Mouse (Mus musculus) liver, embryonic 12.5 days (tissue): ENCODE measurements around the gene Irf2bpl. TPM values are rescaled to one million over a fixed set of nuclear protein-coding genes. Genes with fewer than 3 reads are reported as not detected.

Experiments used
- ATAC-seq: fragments of 200-750 bp; cut with Nextera tagmentation; 2 replicates; pipeline ENCODE4 v1.8.0; 2017; ENCODE audit warnings: moderate number of reproducible peaks, mild to moderate bottlenecking, moderate library complexity
- H3K27ac ChIP-seq: fragments of 300-500 bp; sonication (generic); 2 replicates; pipeline ENCODE4 v1.5.1; 2016; ENCODE audit warnings: mild to moderate bottlenecking
- H3K27me3 ChIP-seq: fragments of 300-500 bp; sonication (generic); replicated peaks from 2 replicates; pipeline ENCODE4 v1.6.1; 2016; ENCODE audit warnings: mild to moderate bottlenecking, moderate library complexity
- H3K36me3 ChIP-seq: fragments of 300-500 bp; sonication (generic); 2 replicates; pipeline ENCODE4 v1.6.1; 2016; ENCODE audit warnings: mild to moderate bottlenecking, moderate library complexity
- H3K4me1 ChIP-seq: fragments of 300-500 bp; sonication (generic); 2 replicates; pipeline ENCODE4 v1.6.1; 2016
- H3K4me2 ChIP-seq: fragments of 300-500 bp; sonication (generic); 2 replicates; pipeline ENCODE4 v1.6.1; 2016; ENCODE audit warnings: mild to moderate bottlenecking, moderate library complexity
- H3K4me3 ChIP-seq: fragments of 300-500 bp; sonication (generic); 2 replicates; pipeline ENCODE4 v1.5.1; 2016; ENCODE audit warnings: mild to moderate bottlenecking, moderate library complexity
- H3K9ac ChIP-seq: fragments of 300-500 bp; sonication (generic); 2 replicates; pipeline ENCODE4 v1.6.1; 2016; ENCODE audit warnings: mild to moderate bottlenecking, moderate library complexity
- H3K9me3 ChIP-seq: fragments of 300-500 bp; sonication (generic); replicated peaks from 2 replicates; pipeline ENCODE4 v1.6.1; 2016; ENCODE audit warnings: mild to moderate bottlenecking, moderate library complexity
- WGBS: fragments of 180-500 bp; shearing (Covaris S2); methylation state at CpG from one replicate; pipeline ENCODE4 v1.1.7; 2016; ENCODE audit not compliant: insufficient replicate concordance; 5-methylcytosine and 5-hydroxymethylcytosine counted together
- polyA plus RNA-seq: library from polyadenylated mRNA; unstranded; fragments of >200 nt; fragmentation: Nextera tagmentation; extraction: Ambion mirVana; gene quantifications from 2 replicates; pipeline ENCODE4 v1.2.1, GENCODE M21; 2016

Irf2bpl gene
- polyA plus RNA-seq, 1 experiment from 2014 or later: 6.7 TPM

DNA sequence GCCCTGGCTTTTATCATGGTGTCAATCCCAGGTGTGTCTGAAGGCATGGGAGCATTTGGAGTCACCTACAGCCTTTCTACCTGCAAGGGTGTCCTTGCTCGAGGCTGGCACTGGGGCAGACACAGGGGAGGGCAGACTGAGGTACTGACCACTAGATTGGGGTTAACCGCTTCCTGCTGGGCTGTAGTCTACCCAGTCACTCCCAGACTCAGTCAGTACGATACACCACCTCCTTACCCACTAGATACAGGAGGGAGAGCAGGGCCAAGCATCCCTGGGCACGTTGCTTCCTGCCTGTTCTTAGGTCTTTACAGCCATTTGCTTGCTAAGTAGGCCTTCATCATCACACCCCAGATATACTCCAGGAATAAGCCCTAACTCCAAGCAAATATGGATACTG is 44.1 kb downstream of the Irf2bpl start:
- H3K4me1 ChIP-seq: peaks cover 35% of the 10 kb centered on the region
- no peak overlapping the region for H3K4me3 ChIP-seq
- H3K36me3 ChIP-seq: no peaks in the 10 kb centered on the region
- ATAC-seq: no peak
- H3K9me3 ChIP-seq: no peaks in the 10 kb centered on the region
- H3K4me2 ChIP-seq: no peak overlapping the region
- WGBS: 57% methylated on average over 4 of the region's 4 CpGs
- no peak overlapping the region for H3K27ac ChIP-seq
- no peak overlapping the region for H3K9ac ChIP-seq
- H3K27me3 ChIP-seq: no peaks in the 10 kb centered on the region

- Histone ChIP-seq H3K4me1 (peaks cover 59% of the 10 kb centered on the region), H3K27ac (no peak overlapping the region), H3K36me3 (no peaks in the 10 kb centered on the region), H3K27me3 (no peaks in the 10 kb centered on the region), H3K9me3 (no peaks in the 10 kb centered on the region), H3K9ac (no peak overlapping the region), H3K4me2 (no peak overlapping the region), H3K4me3 (no peak overlapping the region)
- no peak for ATAC-seq
- 60% methylated on average over 2 of the region's 2 CpGs for WGBS
These were observed 46.4 kb downstream of the Irf2bpl start for GRCm38 (mm10) chr12:86838181-86838580.

DNA sequence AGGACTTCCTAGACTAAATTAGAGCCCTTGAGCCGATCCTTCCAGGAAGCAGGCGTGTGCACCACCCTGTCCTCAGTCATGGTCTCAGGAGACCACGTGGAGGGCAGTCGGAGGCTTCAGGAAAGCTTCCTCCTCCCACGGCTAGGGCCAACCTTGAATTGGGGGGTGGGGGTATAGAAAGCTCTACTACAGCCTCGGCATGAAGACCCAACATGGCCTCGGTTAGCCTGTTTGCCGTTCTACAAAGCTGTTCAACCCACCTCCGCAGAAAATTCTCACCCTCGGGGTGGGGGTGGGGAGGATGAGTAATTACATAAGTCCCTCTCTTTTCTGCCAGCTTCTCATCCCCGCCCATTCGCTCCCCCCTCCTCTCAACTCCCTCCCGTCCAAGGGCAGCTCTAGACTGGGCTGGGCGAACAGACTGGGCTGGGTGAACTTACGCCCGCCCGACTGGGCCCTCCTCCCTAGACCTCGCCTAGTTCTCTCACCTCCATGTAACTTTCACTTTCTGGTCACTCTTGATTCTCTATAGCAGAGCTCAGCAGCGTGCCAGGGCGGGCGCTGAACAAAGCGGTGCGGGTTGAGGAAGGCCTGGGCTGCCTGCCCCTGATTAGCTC is 48.1 kb downstream of the Irf2bpl start:
- no peaks in the 10 kb centered on the region for H3K9me3 ChIP-seq
- ATAC-seq: peak; percentile 91
- peak overlapping the region; percentile 77 for H3K27ac ChIP-seq
- H3K4me3 ChIP-seq: peak overlapping the region; percentile 47
- no peaks in the 10 kb centered on the region for H3K27me3 ChIP-seq
- peak overlapping the region; percentile 73 for H3K4me2 ChIP-seq
- H3K4me1 ChIP-seq: peaks cover 75% of the 10 kb centered on the region
- H3K9ac ChIP-seq: peak overlapping the region; percentile 69
- no peaks in the 10 kb centered on the region for H3K36me3 ChIP-seq
- 3% methylated on average over 23 of the region's 23 CpGs for WGBS

DNA sequence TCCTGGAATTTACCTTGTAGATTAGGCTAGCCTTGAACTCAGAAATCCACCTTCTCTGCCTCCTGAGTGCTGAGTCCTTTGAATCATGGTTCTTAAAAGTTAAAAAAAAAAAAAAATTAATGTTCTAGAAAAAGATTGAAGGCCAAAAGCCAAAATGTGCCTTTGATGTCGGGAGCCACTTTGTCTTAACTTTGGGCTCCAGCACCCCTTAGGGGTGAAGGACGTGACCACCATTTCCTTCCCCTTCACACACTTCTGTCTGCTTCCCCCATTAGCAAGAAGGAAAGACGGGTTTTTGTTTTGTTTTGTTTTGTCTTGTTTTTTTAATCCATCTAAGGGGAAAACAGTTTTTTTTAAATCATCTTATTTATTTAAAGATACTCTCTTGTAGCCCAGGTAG is 48.7 kb downstream of the Irf2bpl start:
- Histone ChIP-seq H3K9ac (no peak overlapping the region), H3K4me2 (peak overlapping the region; percentile 73), H3K27ac (peak overlapping the region; percentile 77), H3K27me3 (no peaks in the 10 kb centered on the region), H3K4me3 (no peak overlapping the region), H3K36me3 (no peaks in the 10 kb centered on the region), H3K4me1 (peaks cover 80% of the 10 kb centered on the region), H3K9me3 (no peaks in the 10 kb centered on the region)
- WGBS: 45% methylated on average over 3 of the region's 3 CpGs
- no peak for ATAC-seq

DNA sequence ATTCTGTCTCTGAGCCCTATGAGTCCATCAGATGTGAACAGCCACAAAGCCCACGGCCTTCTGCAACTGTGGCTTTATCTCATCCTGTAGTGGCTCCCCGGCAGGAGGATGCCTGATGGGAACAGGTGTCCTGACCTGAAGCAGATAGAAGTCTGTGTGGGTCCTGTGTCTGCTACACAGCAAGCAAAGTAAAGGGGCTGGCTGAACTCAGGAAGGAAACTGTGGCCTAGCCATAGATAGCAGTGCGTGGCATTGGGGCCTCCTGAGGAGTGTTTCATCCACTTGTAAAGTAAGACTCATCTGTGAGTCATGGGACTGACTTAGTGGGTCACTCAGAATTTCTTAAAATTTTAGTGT is 50.2 kb downstream of the Irf2bpl start:
- H3K36me3 ChIP-seq: no peaks in the 10 kb centered on the region
- no peaks in the 10 kb centered on the region for H3K27me3 ChIP-seq
- peaks cover 93% of the 10 kb centered on the region for H3K4me1 ChIP-seq
- H3K4me2 ChIP-seq: peak overlapping the region; percentile 23; the same call in 1 of the 2 replicates
- H3K27ac ChIP-seq: peak overlapping the region; percentile 77
- H3K4me3 ChIP-seq: no peak overlapping the region
- H3K9me3 ChIP-seq: no peaks in the 10 kb centered on the region
- no peak overlapping the region for H3K9ac ChIP-seq
- peak; percentile 18; the same call in 1 of the 2 replicates for ATAC-seq
- WGBS: 5% methylated on average over 3 of the region's 3 CpGs

GRCm38 (mm10) chr12:86833711-86834415 is 50.7 kb downstream of the Irf2bpl start:
- 17% methylated on average over 6 of the region's 6 CpGs for WGBS
- H3K27ac ChIP-seq: peak overlapping the region; percentile 77

DNA sequence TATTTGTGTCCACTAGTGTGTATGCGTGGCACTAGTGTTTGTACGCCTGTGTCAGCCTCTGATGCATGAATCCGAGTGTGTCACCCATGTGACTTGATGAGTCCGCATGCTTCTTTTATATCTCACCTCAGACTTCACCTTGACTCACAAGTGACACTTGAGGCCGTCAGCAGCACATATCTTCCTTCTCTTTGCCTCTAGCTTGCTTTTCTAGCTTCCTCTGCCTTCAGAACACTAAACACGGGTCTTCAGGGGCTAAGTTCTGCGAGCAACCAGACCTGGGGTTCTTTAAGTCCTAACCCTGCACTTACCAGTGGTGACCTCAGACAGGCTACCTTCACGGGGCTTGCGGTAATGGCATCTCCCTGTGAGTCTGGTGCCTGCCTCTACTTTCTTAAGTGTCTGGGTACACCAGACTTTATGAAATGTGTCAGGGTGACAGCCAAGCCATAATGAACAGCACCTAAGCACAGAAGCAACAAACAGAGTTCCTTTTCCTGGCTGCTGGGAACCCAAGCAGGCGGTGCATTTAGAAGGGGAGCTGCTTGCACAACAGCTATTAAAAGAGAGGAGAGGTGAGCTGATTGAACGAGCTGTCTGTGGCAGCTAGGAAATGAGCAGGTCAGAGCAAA is 51.9 kb downstream of the Irf2bpl start:
- Histone ChIP-seq H3K36me3 (no peaks in the 10 kb centered on the region), H3K9me3 (no peaks in the 10 kb centered on the region), H3K4me2 (peak overlapping the region; percentile 62), H3K27ac (peak overlapping the region; percentile 77; the same call in 1 of the 2 replicates), H3K27me3 (no peaks in the 10 kb centered on the region), H3K4me3 (no peak overlapping the region), H3K9ac (peak overlapping the region; percentile 44; the same call in 1 of the 2 replicates), H3K4me1 (peaks cover 85% of the 10 kb centered on the region)
- ATAC-seq: no peak
- 37% methylated on average over 11 of the region's 11 CpGs for WGBS

More at GRCm38 (mm10) chr12:86833711-86834415, 50.7 kb downstream of the Irf2bpl start:
- Histone ChIP-seq H3K9ac (no peak overlapping the region), H3K4me3 (no peak overlapping the region), H3K4me1 (peaks cover 91% of the 10 kb centered on the region), H3K9me3 (no peaks in the 10 kb centered on the region), H3K36me3 (no peaks in the 10 kb centered on the region), H3K4me2 (peak overlapping the region; percentile 31), H3K27me3 (no peaks in the 10 kb centered on the region)
- ATAC-seq: peak; percentile 25

DNA sequence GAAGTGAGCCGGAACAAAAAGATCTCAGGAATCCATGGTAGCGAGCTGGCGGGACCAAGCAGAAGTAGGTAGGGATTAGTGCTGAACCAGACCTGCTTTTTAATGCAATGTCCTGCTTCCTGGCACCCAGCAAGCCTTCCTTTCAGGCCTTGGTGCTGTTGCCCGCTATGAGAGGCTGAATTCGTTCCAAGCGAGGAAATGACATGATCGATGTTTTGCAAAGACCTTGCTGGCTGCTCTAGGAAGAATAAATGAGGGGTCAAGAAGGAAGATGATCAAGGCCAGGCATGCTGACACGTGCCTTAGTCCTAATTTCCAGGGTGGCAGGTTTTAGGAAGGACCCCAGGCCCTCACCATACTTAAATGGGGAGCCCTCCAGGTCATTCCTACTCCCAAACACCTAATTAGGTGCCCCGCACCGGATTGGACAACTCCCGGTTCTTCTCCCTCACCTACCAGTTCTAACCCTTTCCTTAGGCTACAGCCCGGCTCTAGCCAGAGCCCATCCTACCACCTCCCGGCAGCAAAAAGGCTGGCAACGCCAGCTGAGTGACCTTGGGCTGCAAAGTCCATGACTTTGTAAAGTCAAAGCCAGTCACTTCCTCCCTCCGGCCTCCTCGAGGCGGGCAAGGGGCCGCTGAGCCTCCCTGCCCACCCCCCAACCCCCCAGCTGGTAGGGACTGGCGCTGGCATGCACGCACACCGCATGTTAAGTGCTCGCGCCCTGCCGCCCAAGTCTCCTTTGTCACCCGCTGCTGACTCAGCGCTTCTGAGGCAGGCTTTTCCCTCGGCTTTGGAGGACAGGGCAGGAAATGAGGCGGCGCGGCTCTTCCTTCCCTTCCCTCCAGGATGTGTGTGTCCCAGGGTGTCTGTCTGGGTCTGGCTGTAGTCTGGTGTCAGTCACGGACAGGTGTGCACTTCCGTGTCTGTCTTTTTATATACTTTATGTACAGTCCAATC is 52.7 kb downstream of the Irf2bpl start:
- H3K36me3 ChIP-seq: no peaks in the 10 kb centered on the region
- peak overlapping the region; percentile 49 for H3K27ac ChIP-seq
- no peaks in the 10 kb centered on the region for H3K27me3 ChIP-seq
- H3K4me2 ChIP-seq: peak overlapping the region; percentile 62
- H3K4me3 ChIP-seq: peak overlapping the region; percentile 20; the same call in 1 of the 2 replicates
- peak overlapping the region; percentile 44 for H3K9ac ChIP-seq
- no peak for ATAC-seq
- peaks cover 80% of the 10 kb centered on the region for H3K4me1 ChIP-seq
- no peaks in the 10 kb centered on the region for H3K9me3 ChIP-seq
- whole genome bisulfite sequencing: 23% methylated on average over 32 of the region's 32 CpGs

Other genes starting within 250 kb of the Irf2bpl start
- 2.3 and 2.7 TPM in 2 replicates for gene Vash1, start 206.1 kb downstream of the Irf2bpl start, polyA plus RNA-seq
- 2.3 and 2.8 TPM in 2 replicates for gene Angel1, start 158.3 kb downstream of the Irf2bpl start, polyA plus RNA-seq
- not detected in 2 replicates for gene Lrrc74a, start 150.4 kb downstream of the Irf2bpl start, polyA plus RNA-seq
- 18.0 and 19.2 TPM in 2 replicates for gene Cipc, start 62.2 kb upstream of the Irf2bpl start, polyA plus RNA-seq
- gene Zdhhc22, start 105.6 kb upstream of the Irf2bpl start, polyA plus RNA-seq: not detected in 2 replicates
- gene Tmem63c, start 136.5 kb upstream of the Irf2bpl start, polyA plus RNA-seq: not detected in 2 replicates
- 0.17 TPM in 1 of 2 replicates, not detected in the other for gene Ngb, start 217.7 kb upstream of the Irf2bpl start, polyA plus RNA-seq